8 mouse cellular contexts compared by ENCODE assay signal in genomic region chr8:46859164-46859846, GRCm38 (mm10).
DNase-seq lines count a peak whose midpoint lies in the region; ATAC-seq and TF ChIP-seq lines count a peak whose summit lies in the region.
"Had no signal": no experiment of that assay in that cellular context is flagged by ENCODE, and none has a peak within 500 bp of the region (broad histone marks: within the 10 kb centered on the region; RNA-seq: fewer than 3 reads in every experiment).

No protein-coding gene starts in this region.

- H3K4me3 ChIP-seq in lung, embryonic 15.5 days: no peak overlapping the region
- H3K4me3 ChIP-seq in lung, adult 2 months (replicated peaks; ENCODE audit: extremely low read depth, low read depth, low read length): no peak overlapping the region
- no peak overlapping the region for H3K4me3 ChIP-seq in embryonic facial prominence, embryonic 13.5 days
- no peak overlapping the region for H3K4me3 ChIP-seq in lung, postnatal 0 days (ENCODE audit: low read depth, low read length)
- H3K4me3 ChIP-seq: erythroblast, embryonic 14.5 days had no signal

- H3K27me3 ChIP-seq in lung, embryonic 15.5 days: no peaks in the 10 kb centered on the region
- no peaks in the 10 kb centered on the region for H3K27me3 ChIP-seq in embryonic facial prominence, embryonic 13.5 days
- no peaks in the 10 kb centered on the region for H3K27me3 ChIP-seq in lung, postnatal 0 days (replicated peaks; ENCODE audit: insufficient read depth, low read length)

- H3K36me3 ChIP-seq in lung, embryonic 15.5 days: no peaks in the 10 kb centered on the region
- H3K36me3 ChIP-seq in embryonic facial prominence, embryonic 13.5 days: no peaks in the 10 kb centered on the region
- no peaks in the 10 kb centered on the region for H3K36me3 ChIP-seq in lung, postnatal 0 days (ENCODE audit: insufficient read depth, low read length)

- WGBS in lung, embryonic 15.5 days: 31% methylated on average over 7 of the region's 7 CpGs
- 25% methylated on average over 7 of the region's 7 CpGs for WGBS in lung, adult 2 months
- WGBS in embryonic facial prominence, embryonic 13.5 days: 45% methylated on average over 7 of the region's 7 CpGs
- WGBS in lung, postnatal 0 days: 28% methylated on average over 7 of the region's 7 CpGs

- H3K27ac ChIP-seq in lung, embryonic 15.5 days: peak overlapping the region; percentile 43
- 0 out of 2 replicates have a peak overlapping the region, but pooled peaks have one; percentile 18 for H3K27ac ChIP-seq in embryonic facial prominence, embryonic 13.5 days
- H3K27ac ChIP-seq in lung, postnatal 0 days (ENCODE audit: low read length): no peak overlapping the region

- ATAC-seq in lung, embryonic 15.5 days (ENCODE audit: borderline replicate concordance, extremely low read depth, low FRiP score, low TSS enrichment): no peak
- ATAC-seq in embryonic facial prominence, embryonic 13.5 days (ENCODE audit: insufficient number of reproducible peaks, insufficient read depth, low FRiP score, low TSS enrichment, low read depth): no peak
- peak; percentile 11; the same call in 1 of the 2 replicates for ATAC-seq in lung, postnatal 0 days

- no peak overlapping the region for H3K9ac ChIP-seq in lung, embryonic 15.5 days
- H3K9ac ChIP-seq in embryonic facial prominence, embryonic 13.5 days: no peak overlapping the region
- H3K9ac ChIP-seq in lung, postnatal 0 days (replicated peaks; ENCODE audit: low read depth): no peak overlapping the region

- DNase-seq in lung, adult 2 months: no peak
- peak; percentile 46 for DNase-seq in lung, postnatal 0 days (ENCODE audit: low spot score)
- peak; percentile 51 for DNase-seq in thymus, postnatal 0 days (ENCODE audit: low spot score)
- no peak for DNase-seq in gastrocnemius, postnatal 25 days
- no peak for DNase-seq in right cerebral cortex, postnatal 25 days

- TF ChIP-seq CTCF in lung, adult 2 months (IDR thresholded peaks at IDR 0.05; ENCODE audit: insufficient read depth, low read length): no peak
- TF ChIP-seq CTCF in lung, postnatal 0 days (IDR thresholded peaks at IDR 0.05): no peak

- H3K9me3 ChIP-seq in lung, embryonic 15.5 days: no peaks in the 10 kb centered on the region
- H3K9me3 ChIP-seq in embryonic facial prominence, embryonic 13.5 days: no peaks in the 10 kb centered on the region
- H3K9me3 ChIP-seq in lung, postnatal 0 days (ENCODE audit: low read length): no peaks in the 10 kb centered on the region

- H3K4me2 ChIP-seq in lung, embryonic 15.5 days: no peak overlapping the region
- H3K4me2 ChIP-seq in embryonic facial prominence, embryonic 13.5 days: no peak overlapping the region
- no peak overlapping the region for H3K4me2 ChIP-seq in lung, postnatal 0 days (replicated peaks; ENCODE audit: low read depth, low read length)

- peaks cover 9% of the 10 kb centered on the region for H3K4me1 ChIP-seq in lung, embryonic 15.5 days
- H3K4me1 ChIP-seq in lung, adult 2 months (ENCODE audit: control insufficient read depth, insufficient read depth, low read length): peaks cover 2% of the 10 kb centered on the region; the same call in 1 of the 2 replicates
- peaks cover 5% of the 10 kb centered on the region for H3K4me1 ChIP-seq in embryonic facial prominence, embryonic 13.5 days
- no peaks in the 10 kb centered on the region for H3K4me1 ChIP-seq in lung, postnatal 0 days (ENCODE audit: insufficient read depth, low read depth, low read length)

- TF ChIP-seq POLR2A in lung, adult 2 months (IDR thresholded peaks at IDR 0.05; ENCODE audit: borderline replicate concordance, extremely low read depth, low read depth, low read length): no peak

- peak; percentile 56 for TF ChIP-seq EP300 in lung, postnatal 0 days (IDR thresholded peaks at IDR 0.05)

Comparison
In these comparisons a context has a peak if more than half of its experiments do, and no peak if none do; other contexts are left out.
1. DNase-seq: peak in lung, postnatal 0 days (single experiment) and thymus, postnatal 0 days (single experiment); none in lung, adult 2 months (single experiment), gastrocnemius, postnatal 25 days (single experiment) and right cerebral cortex, postnatal 25 days (single experiment).